Comparison of ENCODE assay signal across 27 mouse cellular contexts in genomic region chr16:42360061-42360460, GRCm38 (mm10). TPM values are rescaled to one million over a fixed set of nuclear protein-coding genes. Genes with fewer than 3 reads are reported as not detected.
A peak's percentile ranks its signal among the peaks of the same experiment; 100 is the strongest.
DNase-seq lines count a peak whose midpoint lies in the region; ATAC-seq and TF ChIP-seq lines count a peak whose summit lies in the region.
"Had no signal": no experiment of that assay in that cellular context is flagged by ENCODE, and none has a peak within 500 bp of the region (broad histone marks: within the 10 kb centered on the region; RNA-seq: fewer than 3 reads in every experiment).

No protein-coding gene starts in this region.

- no peaks in the 10 kb centered on the region for H3K9me3 ChIP-seq in midbrain, postnatal 0 days (ENCODE audit: low read length)
- no peaks in the 10 kb centered on the region for H3K9me3 ChIP-seq in midbrain, embryonic 13.5 days
- H3K9me3 ChIP-seq in intestine, postnatal 0 days (ENCODE audit: control insufficient read depth) = no peaks in the 10 kb centered on the region
- H3K9me3 ChIP-seq: embryonic facial prominence, embryonic 13.5 days; forebrain, embryonic 10.5 days; forebrain, embryonic 15.5 days; heart, embryonic 13.5 days; limb, embryonic 12.5 days; neural tube, embryonic 13.5 days; stomach, embryonic 15.5 days had no signal

- DNase-seq in midbrain, postnatal 0 days (ENCODE audit: low spot score) = peak; percentile 60
- DNase-seq in cerebellum, adult 18-20 months = peak; percentile 90 to 91
- DNase-seq in cerebellum, postnatal 10 days = peak; percentile 89 to 92
- DNase-seq in embryo, embryonic 10.5 days (ENCODE audit: low spot score) = no peak
- DNase-seq: adrenal gland, postnatal 36 days; gastrocnemius, postnatal 25 days; heart, adult 18-20 months; heart, postnatal 10 days; kidney, adult 9 months; kidney, postnatal 10 days; lung, postnatal 36 days; thymus, postnatal 14 days had no signal

- WGBS in midbrain, postnatal 0 days = 93% methylated on average over 4 of the region's 4 CpGs
- 95% methylated on average over 4 of the region's 4 CpGs for WGBS in midbrain, embryonic 13.5 days
- 76% methylated on average over 4 of the region's 4 CpGs for WGBS in intestine, postnatal 0 days

- H3K4me1 ChIP-seq in midbrain, postnatal 0 days (ENCODE audit: insufficient read depth, low read length) = no peaks in the 10 kb centered on the region
- 0 out of 2 replicates have a peak, but pooled peaks cover 4% of the 10 kb centered on the region for H3K4me1 ChIP-seq in midbrain, embryonic 13.5 days (replicated peaks)
- no peaks in the 10 kb centered on the region for H3K4me1 ChIP-seq in intestine, postnatal 0 days (replicated peaks; ENCODE audit: control insufficient read depth, insufficient read depth, low read length)
- H3K4me1 ChIP-seq: embryonic facial prominence, embryonic 13.5 days; forebrain, embryonic 15.5 days; heart, embryonic 13.5 days; limb, embryonic 12.5 days; neural tube, embryonic 13.5 days; stomach, embryonic 15.5 days had no signal

- no peak overlapping the region for H3K4me3 ChIP-seq in midbrain, postnatal 0 days (ENCODE audit: low read depth, low read length)
- H3K4me3 ChIP-seq in midbrain, embryonic 13.5 days (replicated peaks) = no peak overlapping the region
- H3K4me3 ChIP-seq in intestine, postnatal 0 days (ENCODE audit: low read depth, low read length) = no peak overlapping the region
- H3K4me3 ChIP-seq: embryonic facial prominence, embryonic 13.5 days; forebrain, embryonic 10.5 days; forebrain, embryonic 15.5 days; heart, embryonic 13.5 days; limb, embryonic 12.5 days; neural tube, embryonic 13.5 days; stomach, embryonic 15.5 days had no signal

- H3K9ac ChIP-seq in midbrain, postnatal 0 days (replicated peaks; ENCODE audit: low read length, poor library complexity, severe bottlenecking) = no peak overlapping the region
- H3K9ac ChIP-seq in midbrain, embryonic 13.5 days (replicated peaks) = no peak overlapping the region
- H3K9ac ChIP-seq in intestine, postnatal 0 days (ENCODE audit: low read depth, low read length) = no peak overlapping the region
- H3K9ac ChIP-seq: embryonic facial prominence, embryonic 13.5 days; forebrain, embryonic 15.5 days; heart, embryonic 13.5 days; limb, embryonic 12.5 days; neural tube, embryonic 13.5 days; stomach, embryonic 15.5 days had no signal

- no peaks in the 10 kb centered on the region for H3K27me3 ChIP-seq in midbrain, postnatal 0 days (ENCODE audit: insufficient read depth, low read length)
- no peaks in the 10 kb centered on the region for H3K27me3 ChIP-seq in midbrain, embryonic 13.5 days
- H3K27me3 ChIP-seq in intestine, postnatal 0 days (replicated peaks; ENCODE audit: control insufficient read depth, insufficient read depth, low read length) = no peaks in the 10 kb centered on the region
- H3K27me3 ChIP-seq: embryonic facial prominence, embryonic 13.5 days; forebrain, embryonic 15.5 days; heart, embryonic 13.5 days; limb, embryonic 12.5 days; neural tube, embryonic 13.5 days; stomach, embryonic 15.5 days had no signal

- TF ChIP-seq CTCF in midbrain, postnatal 0 days (IDR thresholded peaks at IDR 0.05) = no peak
- no peak for TF ChIP-seq CTCF in intestine, postnatal 0 days (IDR thresholded peaks at IDR 0.05; ENCODE audit: low read depth)

- H3K4me2 ChIP-seq in midbrain, postnatal 0 days (ENCODE audit: low read depth, low read length, poor library complexity, severe bottlenecking) = no peak overlapping the region
- H3K4me2 ChIP-seq in midbrain, embryonic 13.5 days (replicated peaks) = no peak overlapping the region
- H3K4me2 ChIP-seq in intestine, postnatal 0 days (replicated peaks; ENCODE audit: low read depth) = no peak overlapping the region
- H3K4me2 ChIP-seq: embryonic facial prominence, embryonic 13.5 days; forebrain, embryonic 15.5 days; heart, embryonic 13.5 days; limb, embryonic 12.5 days; midbrain, embryonic 11.5 days; neural tube, embryonic 13.5 days; stomach, embryonic 15.5 days had no signal

- H3K27ac ChIP-seq in midbrain, postnatal 0 days (ENCODE audit: low read depth, low read length) = no peak overlapping the region
- no peak overlapping the region for H3K27ac ChIP-seq in midbrain, embryonic 13.5 days
- H3K27ac ChIP-seq in intestine, postnatal 0 days (ENCODE audit: low read depth, low read length) = no peak overlapping the region
- H3K27ac ChIP-seq: embryonic facial prominence, embryonic 13.5 days; forebrain, embryonic 10.5 days; forebrain, embryonic 15.5 days; heart, embryonic 13.5 days; limb, embryonic 12.5 days; neural tube, embryonic 13.5 days; stomach, embryonic 15.5 days had no signal

- H3K36me3 ChIP-seq in midbrain, postnatal 0 days (ENCODE audit: insufficient read depth, low read length) = no peaks in the 10 kb centered on the region
- H3K36me3 ChIP-seq in midbrain, embryonic 13.5 days = no peaks in the 10 kb centered on the region
- H3K36me3 ChIP-seq in intestine, postnatal 0 days (ENCODE audit: control insufficient read depth, insufficient read depth) = no peaks in the 10 kb centered on the region
- H3K36me3 ChIP-seq: embryonic facial prominence, embryonic 13.5 days; forebrain, embryonic 10.5 days; forebrain, embryonic 15.5 days; heart, embryonic 13.5 days; limb, embryonic 12.5 days; neural tube, embryonic 13.5 days; stomach, embryonic 15.5 days had no signal

- ATAC-seq in midbrain, postnatal 0 days (ENCODE audit: low FRiP score) = no peak
- no peak for ATAC-seq in midbrain, embryonic 13.5 days
- ATAC-seq in intestine, postnatal 0 days = no peak
- no peak for ATAC-seq in CD4-positive, CD25-positive, alpha-beta regulatory T cell, adult 4 months
- ATAC-seq: forebrain, embryonic 15.5 days; intestine, embryonic 16.5 days had no signal

RNA-seq across cellular contexts. Expression of gene Gap43, which starts 19.6 kb away (rescaled TPM):
- total RNA-seq in midbrain, postnatal 0 days (2014; rRNA removed) = 874 and 1,101 TPM in 2 replicates
- 2,398 and 2,505 TPM in 2 replicates for polyA plus RNA-seq in midbrain, postnatal 0 days (2015; fragmentation: Nextera tagmentation; extraction: Ambion mirVana)
- 875 and 991 TPM in 2 replicates for polyA plus RNA-seq in midbrain, embryonic 13.5 days (2015; fragmentation: Nextera tagmentation; extraction: Ambion mirVana)
- polyA plus RNA-seq in intestine, postnatal 0 days (2015; fragmentation: Nextera tagmentation; extraction: Ambion mirVana) = 39.6 and 40.1 TPM in 2 replicates
- not detected for polyA plus RNA-seq in CD4-positive, CD25-positive, alpha-beta regulatory T cell, adult 4 months (2017; shearing (Covaris generic))
- total RNA-seq: hematopoietic stem cell, adult 5-6 weeks; liver, adult 2 months; megakaryocyte, adult 5-6 weeks had no signal
- polyA plus RNA-seq: liver, adult 2 months had no signal

Comparison
In these comparisons a context has a peak if more than half of its experiments do, and no peak if none do; other contexts are left out.
1. RNA of gene Gap43, which starts 19.6 kb away (polyA plus RNA-seq): 2,398 to 2,505 TPM in midbrain, postnatal 0 days, 875 to 991 TPM in midbrain, embryonic 13.5 days and 39.6 to 40.1 TPM in intestine, postnatal 0 days; not detected in CD4-positive, CD25-positive, alpha-beta regulatory T cell, adult 4 months; every median in the first group is over 10 times any median in the second.